Mouse (Mus musculus) ES-Bruce4 (cell line): ENCODE results near the gene Cxcl2.

Experiments
- CTCF ChIP-seq: IDR thresholded peaks from one replicate; pipeline ENCODE4 v1.8.1; 2011; ENCODE audit warnings: low read depth, low read length
- POLR2A ChIP-seq: IDR thresholded peaks from one replicate; pipeline ENCODE4 v1.8.1; 2011; ENCODE audit warnings: low read length; ENCODE audit not compliant: insufficient read depth

DNA sequence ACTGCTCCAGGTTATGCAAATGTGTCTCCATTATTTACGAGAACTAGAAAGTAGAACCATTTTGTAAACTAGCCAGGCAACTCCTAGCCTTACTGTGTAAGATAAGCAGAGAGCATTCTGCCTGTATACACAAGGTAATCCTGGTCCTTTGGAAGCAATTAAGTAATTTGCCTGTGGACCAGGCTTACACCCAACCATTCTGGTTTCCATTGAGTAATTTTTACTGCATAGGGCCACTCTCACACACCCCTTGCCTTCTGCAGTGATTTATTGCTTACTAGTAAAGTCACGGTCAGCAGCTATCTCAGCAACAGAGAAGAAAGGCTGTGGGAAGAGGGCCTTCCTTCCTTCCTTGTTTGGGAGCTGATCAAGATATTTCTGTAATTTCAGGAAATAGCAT lies 33.0 kb downstream of the Cxcl2 start:
- no peak for TF ChIP-seq CTCF
- no peak for TF ChIP-seq POLR2A
